Mouse (Mus musculus) thymus, postnatal 25 days (tissue): ENCODE data around the gene Ccdc59.

Experiments
- DNase-seq: peaks from one replicate; pipeline ENCODE4 v3.0.0; 2022

The Ccdc59 gene

DNA sequence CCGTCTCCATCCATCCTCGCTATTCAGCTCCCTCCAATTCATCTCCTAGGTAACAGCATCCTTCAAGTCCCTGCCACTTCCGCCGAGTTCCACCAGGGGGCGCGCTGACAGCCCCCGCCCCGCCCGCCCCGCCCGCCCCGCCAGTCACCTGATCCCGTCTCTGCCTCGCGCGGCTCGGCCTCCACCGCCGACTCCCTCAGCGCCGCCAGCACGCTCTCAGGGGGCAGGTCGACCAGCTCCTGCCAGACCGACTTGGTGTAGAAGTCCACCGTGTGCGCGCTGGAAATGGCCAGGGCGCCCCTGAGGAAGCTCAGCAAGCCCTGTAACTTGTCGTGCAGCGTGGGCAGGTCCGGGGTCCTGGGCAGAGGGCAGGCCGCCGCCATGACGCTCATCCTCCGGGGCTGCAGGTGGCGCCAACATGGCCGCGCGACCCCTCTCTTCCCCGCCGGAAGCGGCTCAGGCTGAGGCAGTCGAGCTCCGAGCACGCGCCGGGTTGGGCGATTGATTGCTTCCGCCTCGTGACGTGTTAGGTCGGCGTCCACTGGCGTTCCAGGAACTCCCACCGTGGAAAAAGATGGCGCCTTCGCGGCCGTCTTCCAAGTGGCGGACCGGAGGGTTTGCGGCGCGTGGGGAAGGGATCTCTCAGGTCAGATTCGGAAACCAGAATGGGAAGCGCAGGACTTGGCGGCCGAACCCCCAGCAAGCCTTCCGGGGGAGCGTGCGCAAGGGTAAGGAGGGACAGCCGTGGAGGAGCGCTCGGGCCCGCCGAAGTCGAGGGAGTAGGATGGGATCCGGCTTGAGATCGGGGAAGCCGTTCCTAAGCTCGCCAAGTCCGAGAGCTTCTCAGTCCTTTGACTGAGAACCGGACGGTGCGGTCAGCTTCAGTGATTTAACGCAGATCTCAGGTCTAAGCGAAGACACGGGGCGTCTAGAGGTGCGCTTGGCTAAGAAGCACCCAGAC, at the start of gene Ccdc59, which contains the start of gene Mettl25:
Ccdc59 (plus strand) TSS at position 140 of the 961 bp plus-strand sequence.
Mettl25 (minus strand) TSS at position 453 of the 961 bp plus-strand sequence.
- DNase-seq: peak; percentile 97

DNA sequence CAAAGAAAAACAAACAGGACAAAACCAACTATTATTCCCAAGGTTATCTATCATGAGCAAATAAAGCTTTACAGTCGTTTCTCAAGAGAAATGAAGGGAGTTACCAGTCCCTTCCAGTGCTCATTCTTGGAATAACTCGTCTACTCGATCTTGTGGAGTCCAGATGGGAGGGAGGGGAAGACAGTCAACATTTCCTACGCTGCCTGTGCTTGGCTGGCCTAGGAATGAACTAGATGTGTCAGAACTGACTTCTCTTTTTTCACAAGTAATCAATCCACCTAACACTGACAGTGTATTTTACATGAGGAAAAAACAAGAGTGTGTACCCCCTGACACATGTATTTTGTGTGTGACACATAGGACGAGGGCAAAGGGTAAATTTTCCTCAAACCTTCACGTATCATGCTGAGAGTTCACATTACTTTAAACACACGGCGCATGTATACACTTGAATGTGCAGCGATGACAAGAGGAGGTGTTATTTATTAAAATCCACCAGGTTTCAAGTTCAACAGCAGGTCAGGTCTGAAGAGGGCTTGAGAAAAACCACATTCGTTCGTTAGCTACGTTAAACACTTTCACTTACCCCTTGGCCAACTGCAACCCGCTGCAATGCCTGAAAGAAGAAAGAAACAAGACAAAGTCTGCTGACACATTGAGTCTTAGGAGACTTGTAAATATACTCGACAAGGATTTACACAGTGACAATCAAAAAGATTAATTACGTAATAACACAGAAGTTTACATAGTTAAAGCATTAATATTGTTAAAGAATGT, 46.9 kb upstream of the Ccdc59 start:
- no peak for DNase-seq

- DNase-seq: no peak
Observed at GRCm38 (mm10) chr10:105797250-105797924, 43.5 kb upstream of the Ccdc59 start.

GRCm38 (mm10) chr10:105801147-105801546, 39.7 kb upstream of the Ccdc59 start:
- DNase-seq: no peak

DNA sequence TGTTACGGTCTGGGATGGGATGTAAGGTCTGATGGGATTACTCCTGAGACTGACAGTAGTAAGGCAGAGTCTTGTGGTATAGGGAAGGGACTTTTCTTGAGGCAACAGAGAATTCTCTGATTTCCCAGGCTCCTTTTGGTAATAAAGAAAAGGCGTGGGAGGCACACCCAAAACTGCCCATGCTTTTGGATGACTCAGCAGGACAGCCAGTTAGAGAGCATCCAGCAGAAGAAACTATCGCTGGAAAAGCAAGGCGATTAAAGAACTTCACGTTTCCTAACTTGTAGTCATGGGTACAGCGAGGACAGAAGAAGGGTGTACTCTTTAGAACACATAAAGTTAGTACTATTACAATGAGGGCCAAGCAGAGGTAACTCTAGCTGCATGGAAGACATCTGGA, 38.7 kb upstream of the Ccdc59 start:
- DNase-seq: no peak

DNA sequence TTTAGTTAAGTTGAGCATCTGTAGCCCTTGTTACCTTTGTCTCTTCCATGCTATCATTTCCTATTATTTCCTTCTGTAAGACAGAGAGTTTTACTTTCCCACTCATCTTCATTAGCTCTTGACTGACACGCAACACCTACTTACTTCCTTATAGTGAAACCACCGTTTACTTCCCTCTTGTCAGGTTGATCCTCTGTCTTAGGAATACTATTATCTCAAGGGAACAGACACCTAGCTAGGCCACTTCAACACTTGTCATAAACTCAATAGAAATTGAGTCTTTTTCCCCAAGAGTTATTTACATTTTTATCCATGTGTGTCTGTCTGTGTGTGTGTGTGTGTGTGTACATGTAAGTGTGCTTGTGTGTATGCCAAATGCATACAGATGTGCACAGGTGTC, 37.4 kb upstream of the Ccdc59 start:
- DNase-seq: no peak

- no peak for DNase-seq
Observed at GRCm38 (mm10) chr10:105806259-105807010, 34.4 kb upstream of the Ccdc59 start.

GRCm38 (mm10) chr10:105834627-105835228, 6.1 kb upstream of the Ccdc59 start:
- peak; percentile 24 for DNase-seq

DNA sequence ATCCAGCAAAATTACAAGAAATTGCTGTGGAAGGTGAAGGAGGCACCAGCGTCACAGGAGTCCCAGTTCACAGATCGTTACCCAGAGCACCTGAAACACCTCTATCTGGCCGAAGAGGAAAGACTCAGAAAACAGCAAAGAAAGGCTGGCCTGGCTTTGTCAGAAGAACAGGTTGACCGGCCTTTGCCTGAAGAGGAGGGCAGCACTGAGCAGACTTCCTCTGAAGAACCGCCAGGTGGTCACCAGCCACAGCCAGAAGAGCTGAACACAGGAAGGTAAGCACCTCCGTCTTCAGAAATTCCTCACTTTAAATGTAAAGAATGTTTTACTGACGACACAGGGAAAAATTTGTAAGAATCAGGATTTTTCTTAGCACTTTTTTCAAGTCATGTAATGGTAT, 1.7 kb downstream of the Ccdc59 start:
- DNase-seq: no peak

GRCm38 (mm10) chr10:105850286-105850685, 9.4 kb downstream of the Ccdc59 start:
- no peak for DNase-seq

DNA sequence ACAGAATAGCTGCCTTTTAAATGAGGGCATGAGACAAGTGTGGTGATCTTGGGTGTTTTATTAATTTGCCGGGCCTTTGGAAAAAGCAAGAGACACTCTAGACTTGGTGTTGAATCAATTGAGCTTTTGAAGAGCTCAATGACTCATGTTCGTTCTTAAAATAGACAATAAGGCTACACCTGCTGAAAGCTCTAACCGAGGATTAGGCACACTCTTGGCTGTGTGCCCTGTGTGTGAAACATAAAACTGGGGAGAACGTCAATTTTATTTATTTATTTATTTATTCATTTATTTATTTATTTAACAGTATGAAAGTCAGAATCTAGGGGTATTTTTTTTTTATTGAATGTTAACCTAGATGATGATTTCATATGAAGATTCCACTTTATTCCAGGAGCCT, 10.3 kb downstream of the Ccdc59 start:
- no peak for DNase-seq

DNA sequence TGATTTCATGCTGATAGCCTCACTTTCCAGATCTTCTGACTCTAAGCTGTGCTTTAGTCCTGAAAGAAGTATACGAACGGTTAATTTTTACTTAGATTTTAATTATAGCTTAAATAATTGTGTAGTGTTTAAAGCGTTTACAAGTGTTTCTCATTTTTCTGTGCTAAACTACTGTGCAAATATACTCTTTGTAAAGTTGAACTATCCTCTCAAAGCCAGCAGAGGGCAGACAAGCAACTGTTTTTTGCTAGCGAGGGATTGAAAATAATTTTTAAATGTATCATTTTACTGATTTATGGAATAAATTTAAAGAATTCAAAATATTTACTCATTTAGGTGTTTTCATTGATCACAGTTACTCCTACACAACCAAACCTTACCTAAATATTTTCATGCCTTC, 26.4 kb downstream of the Ccdc59 start:
- no peak for DNase-seq
